Mouse (Mus musculus) urinary bladder, postnatal 36 days (tissue): ENCODE results near the gene Pdcd6.
A peak's percentile ranks its signal among the peaks of the same experiment; 100 is the strongest.

ENCODE experiments used
- DNase-seq, 2 experiments: peaks; one replicate each; pipeline ENCODE4 v3.0.0; 2022; ENCODE audit warnings: low spot score in 2 of 2, mixed read lengths in 1 of 2

Pdcd6 gene

GRCm38 (mm10) chr13:74282299-74282698 lies 35.1 kb downstream of the Pdcd6 start:
- DNase-seq: no peak

DNA sequence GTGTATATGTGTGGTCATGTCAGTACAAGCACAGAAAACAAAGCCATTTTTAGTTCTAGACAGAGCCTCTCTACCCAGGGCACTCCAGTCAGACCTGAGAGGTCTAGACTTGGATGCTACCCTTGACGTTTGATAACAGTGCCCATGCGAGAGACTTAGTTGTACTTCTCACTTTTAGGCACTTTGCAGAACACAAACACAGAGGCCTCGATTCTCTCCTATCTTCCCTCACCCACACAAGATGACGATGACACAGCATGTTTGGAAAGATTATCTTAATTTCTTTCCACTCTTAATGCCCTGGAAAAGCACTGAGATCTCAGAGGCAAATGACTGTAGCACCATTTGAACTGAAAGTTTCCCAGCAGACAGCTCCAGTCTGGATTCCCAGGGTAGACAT lies 41.7 kb downstream of the Pdcd6 start:
- DNase-seq: no peak

DNA sequence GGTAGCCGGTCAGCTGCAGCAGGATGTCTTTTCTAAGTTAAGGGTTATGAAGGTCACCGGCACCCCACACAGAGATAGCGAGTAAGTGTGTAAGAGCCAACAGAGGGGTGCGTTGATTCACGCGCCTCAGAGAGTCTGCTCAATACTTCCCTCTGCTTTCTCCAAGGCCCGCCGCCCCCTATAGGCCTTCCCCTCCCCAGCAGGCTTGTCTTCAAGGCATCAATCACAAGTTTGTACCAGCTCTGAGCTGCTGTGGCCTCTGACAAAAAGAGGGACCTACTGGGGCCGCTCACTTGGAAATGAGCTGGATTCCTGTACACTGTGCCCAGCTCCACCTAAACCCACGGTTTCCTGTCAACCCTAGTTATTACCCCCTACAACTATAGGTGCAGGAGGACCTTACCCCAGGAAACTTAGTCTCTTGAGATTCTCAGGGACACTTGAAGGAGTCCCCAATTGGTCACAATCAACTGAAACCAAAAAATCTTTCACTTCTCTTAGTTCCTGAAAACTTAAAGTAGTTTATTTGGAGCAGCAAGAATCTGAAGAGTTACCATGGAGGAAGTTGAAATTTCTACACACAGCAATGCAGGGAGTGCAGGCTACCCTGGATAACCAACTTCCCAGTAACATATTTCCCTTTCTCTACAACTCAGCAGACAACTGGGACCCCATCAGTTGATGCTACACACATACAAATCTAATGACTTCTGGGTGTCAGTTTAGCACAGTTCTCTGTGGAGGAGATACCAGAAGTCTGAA lies 57.0 kb downstream of the Pdcd6 start:
- peak; percentile 26 to 30 for DNase-seq

DNA sequence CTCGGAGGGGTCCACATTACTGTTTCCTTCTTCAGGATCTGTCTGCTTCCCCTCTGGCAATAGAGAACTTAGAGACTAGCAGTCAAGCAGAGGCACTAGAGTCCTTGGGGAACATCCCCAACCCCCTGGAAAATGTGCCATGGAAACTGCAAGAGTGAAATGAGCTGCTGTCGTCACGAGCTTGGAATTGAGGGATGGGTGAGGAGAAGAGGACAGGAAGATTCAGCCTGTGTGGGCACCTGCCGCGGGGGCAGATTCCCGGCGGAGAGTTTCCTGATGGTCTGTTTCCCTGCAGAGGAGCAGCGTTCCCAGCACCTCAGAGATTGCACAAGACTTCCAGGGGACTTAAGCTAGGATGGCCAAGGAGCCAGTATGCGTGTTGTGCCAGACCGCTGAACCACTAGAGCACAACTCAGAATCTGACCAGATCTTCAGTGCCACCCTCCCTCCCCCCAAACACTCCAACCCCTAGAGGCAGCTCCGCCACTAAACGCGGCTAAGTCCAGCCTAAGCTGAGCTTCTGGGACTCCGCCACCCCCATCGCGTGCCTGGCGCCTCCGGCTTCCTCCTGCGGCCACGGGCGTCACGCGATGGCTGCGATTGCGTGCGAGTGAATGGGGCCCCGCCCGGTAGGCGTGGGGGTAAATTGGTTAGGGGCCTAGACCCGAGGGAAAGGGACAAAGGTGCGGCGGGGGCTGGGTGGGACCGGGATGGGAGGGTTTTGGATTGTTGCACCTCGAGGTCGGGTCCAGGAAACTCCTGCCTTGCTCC lies 57.7 kb downstream of the Pdcd6 start:
- peak; percentile 62 to 76 for DNase-seq
